Mouse (Mus musculus) lung, adult 2 months (tissue): ENCODE measurements around the gene Gnpat.

Experiments
- CTCF ChIP-seq: fragments of 200-500 bp; IDR thresholded peaks from 2 replicates; pipeline ENCODE4 v1.5.1; 2011; ENCODE audit warnings: mild to moderate bottlenecking, low read length, control low read depth; ENCODE audit not compliant: insufficient read depth
- POLR2A ChIP-seq: fragments of 200-500 bp; IDR thresholded peaks from 2 replicates; pipeline ENCODE4 v1.6.1; 2011; ENCODE audit warnings: low read depth, mild to moderate bottlenecking, control low read depth, low read length, borderline replicate concordance; ENCODE audit errors: extremely low read depth

GRCm38 (mm10) chr8:124930086-124930485, 67.3 kb downstream of the Gnpat start:
- TF ChIP-seq POLR2A (no peak), CTCF (no peak)
